Comparison of ENCODE assay signal across 9 mouse cellular contexts in the genomic region with DNA sequence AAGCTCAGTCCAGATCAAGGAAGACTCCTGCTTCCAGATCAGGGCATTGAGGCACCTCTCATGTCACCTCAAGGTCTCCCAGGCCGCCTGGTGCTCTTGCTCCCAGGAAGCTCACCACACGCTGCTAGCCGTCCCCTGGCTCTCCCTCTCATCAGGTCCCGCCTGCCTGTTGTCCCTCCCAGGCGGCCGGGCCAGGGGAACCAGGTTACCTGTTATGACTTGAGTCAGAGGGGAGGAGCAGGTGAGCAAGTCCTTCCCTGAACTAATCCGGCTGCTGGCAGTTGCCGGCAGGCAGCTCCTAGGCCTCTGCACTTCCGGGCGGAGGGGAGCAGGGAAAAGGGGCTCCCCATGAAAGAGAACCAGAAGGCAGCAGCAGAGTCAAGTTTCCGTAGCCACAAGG. TPM values are rescaled to one million over a fixed set of nuclear protein-coding genes. Genes with fewer than 3 reads are reported as not detected.
DNase-seq lines count a peak whose midpoint lies in the region; ATAC-seq and TF ChIP-seq lines count a peak whose summit lies in the region.
"Had no signal": no experiment of that assay in that cellular context is flagged by ENCODE, and none has a peak within 500 bp of the region (broad histone marks: within the 10 kb centered on the region; RNA-seq: fewer than 3 reads in every experiment).

No protein-coding gene starts in this region.

- peak overlapping the region; percentile 10; the same call in 1 of the 2 replicates for H3K4me3 ChIP-seq in G1E (ENCODE audit: low read depth, low read length)
- no peak overlapping the region for H3K4me3 ChIP-seq in embryonic fibroblast, embryonic 13.5 days (ENCODE audit: insufficient read depth, low read length)
- H3K4me3 ChIP-seq in kidney, postnatal 0 days (replicated peaks; ENCODE audit: low read depth, low read length) = peak overlapping the region; percentile 6; the same call in 1 of the 2 replicates
- no peak overlapping the region for H3K4me3 ChIP-seq in midbrain, postnatal 0 days (ENCODE audit: low read depth, low read length)
- H3K4me3 ChIP-seq in left cerebral cortex, adult 2 months = no peak overlapping the region
- H3K4me3 ChIP-seq: liver, embryonic 13.5 days had no signal

- H3K9me3 ChIP-seq in G1E (replicated peaks) = no peaks in the 10 kb centered on the region
- H3K9me3 ChIP-seq in kidney, postnatal 0 days (replicated peaks; ENCODE audit: low read length) = no peaks in the 10 kb centered on the region
- H3K9me3 ChIP-seq in midbrain, postnatal 0 days (ENCODE audit: low read length) = no peaks in the 10 kb centered on the region
- H3K9me3 ChIP-seq: liver, embryonic 13.5 days had no signal

- no peak for ATAC-seq in G1E (ENCODE audit: extremely low read depth, insufficient number of reproducible peaks, low FRiP score, poor library complexity, severe bottlenecking)
- ATAC-seq in kidney, postnatal 0 days (replicated peaks; ENCODE audit: low FRiP score, low read depth) = peak; percentile 41
- ATAC-seq in midbrain, postnatal 0 days (ENCODE audit: low FRiP score) = no peak
- no peak for ATAC-seq in erythroblast, adult 5-6 weeks (replicated peaks; ENCODE audit: low FRiP score, poor library complexity, severe bottlenecking)

- H3K36me3 ChIP-seq in G1E (replicated peaks) = no peaks in the 10 kb centered on the region
- no peaks in the 10 kb centered on the region for H3K36me3 ChIP-seq in kidney, postnatal 0 days (ENCODE audit: insufficient read depth, low read length)
- no peaks in the 10 kb centered on the region for H3K36me3 ChIP-seq in midbrain, postnatal 0 days (ENCODE audit: insufficient read depth, low read length)
- H3K36me3 ChIP-seq: liver, embryonic 13.5 days had no signal

- H3K4me1 ChIP-seq in G1E (ENCODE audit: insufficient read depth, low read depth, low read length) = peaks cover 35% of the 10 kb centered on the region
- H3K4me1 ChIP-seq in embryonic fibroblast, embryonic 13.5 days (ENCODE audit: control insufficient read depth, insufficient read depth, low read length) = peaks cover 21% of the 10 kb centered on the region
- peaks cover 33% of the 10 kb centered on the region for H3K4me1 ChIP-seq in kidney, postnatal 0 days (replicated peaks; ENCODE audit: insufficient read depth, low read length)
- peaks cover 11% of the 10 kb centered on the region for H3K4me1 ChIP-seq in midbrain, postnatal 0 days (ENCODE audit: insufficient read depth, low read length)

- 36% methylated on average over 11 of the region's 11 CpGs for WGBS in kidney, postnatal 0 days
- WGBS in midbrain, postnatal 0 days = 55% methylated on average over 11 of the region's 11 CpGs

- DNase-seq in G1E (ENCODE audit: low spot score) = no peak
- DNase-seq in kidney, postnatal 0 days (ENCODE audit: low spot score) = peak; percentile 48
- DNase-seq in midbrain, postnatal 0 days (ENCODE audit: low spot score) = no peak
- DNase-seq in left cerebral cortex, postnatal 4 days = no peak
- no peak for DNase-seq in heart, adult 18-20 months
- DNase-seq in left cerebral cortex, adult 2 months (ENCODE audit: extremely low spot score in 1 of 2, low spot score in 2 of 2) = no peak
- DNase-seq: liver, embryonic 13.5 days had no signal

- peak overlapping the region; percentile 40; the same call in 1 of the 2 replicates for H3K9ac ChIP-seq in kidney, postnatal 0 days (ENCODE audit: low read depth, low read length)
- no peak overlapping the region for H3K9ac ChIP-seq in midbrain, postnatal 0 days (replicated peaks; ENCODE audit: low read length, poor library complexity, severe bottlenecking)
- H3K9ac ChIP-seq: liver, embryonic 13.5 days had no signal

- H3K4me2 ChIP-seq in kidney, postnatal 0 days (ENCODE audit: low read length) = peak overlapping the region; percentile 46
- 0 out of 2 replicates have a peak overlapping the region, but pooled peaks have one; percentile 7 for H3K4me2 ChIP-seq in midbrain, postnatal 0 days (ENCODE audit: low read depth, low read length, poor library complexity, severe bottlenecking)
- H3K4me2 ChIP-seq: liver, embryonic 13.5 days had no signal

- intact Hi-C loops in left cerebral cortex, postnatal 4 days (cut with DNase I) = no loop called here
- intact Hi-C loops in left cerebral cortex, adult 2 months (cut with DNase I) = no loop called here

- peaks cover 97% of the 10 kb centered on the region for H3K27me3 ChIP-seq in G1E (ENCODE audit: insufficient read depth, low read length)
- no peaks in the 10 kb centered on the region for H3K27me3 ChIP-seq in kidney, postnatal 0 days (ENCODE audit: insufficient read depth, low read length)
- no peaks in the 10 kb centered on the region for H3K27me3 ChIP-seq in midbrain, postnatal 0 days (ENCODE audit: insufficient read depth, low read length)

- TF ChIP-seq CTCF in G1E (IDR thresholded peaks at IDR 0.05; ENCODE audit: low read depth, low read length) = no peak
- TF ChIP-seq CTCF in embryonic fibroblast, embryonic 13.5 days (IDR thresholded peaks at IDR 0.05; ENCODE audit: borderline replicate concordance, insufficient read depth, low read length) = no peak
- TF ChIP-seq CTCF in kidney, postnatal 0 days (IDR thresholded peaks at IDR 0.05; ENCODE audit: low read depth) = no peak
- no peak for TF ChIP-seq CTCF in midbrain, postnatal 0 days (IDR thresholded peaks at IDR 0.05)
- no peak for TF ChIP-seq CTCF in left cerebral cortex, adult 2 months (IDR thresholded peaks at IDR 0.05)

- H3K27ac ChIP-seq in embryonic fibroblast, embryonic 13.5 days (ENCODE audit: insufficient read depth, low read length) = peak overlapping the region; percentile 9; the same call in 1 of the 2 replicates
- H3K27ac ChIP-seq in kidney, postnatal 0 days = peak overlapping the region; percentile 87
- no peak overlapping the region for H3K27ac ChIP-seq in midbrain, postnatal 0 days (ENCODE audit: low read depth, low read length)
- H3K27ac ChIP-seq in left cerebral cortex, adult 2 months = no peak overlapping the region
- H3K27ac ChIP-seq: liver, embryonic 13.5 days had no signal

- TF ChIP-seq POLR2A in embryonic fibroblast, embryonic 13.5 days (IDR thresholded peaks at IDR 0.05; ENCODE audit: low read depth, low read length) = no peak

RNA-seq across cellular contexts. Expression of gene Inava, which starts 3.9 kb away (rescaled TPM):
- total RNA-seq in G1E (2014; fragmentation: Nextera tagmentation) = not detected in 2 replicates
- 0.11 and 0.17 TPM in 2 replicates for total RNA-seq in G1E (2017)
- 0.13 and 0.21 TPM in 2 replicates for polyA plus RNA-seq in G1E (2012)
- polyA plus RNA-seq in embryonic fibroblast, embryonic 13.5 days (2011; ENCODE audit: insufficient read length, low read depth, missing spikeins) = 4.1 and 5.0 TPM in 2 replicates
- 13.3 and 15.9 TPM in 2 replicates for polyA plus RNA-seq in kidney, postnatal 0 days (2015; fragmentation: Nextera tagmentation; extraction: Ambion mirVana)
- 4.1 and 5.2 TPM in 2 replicates for total RNA-seq in midbrain, postnatal 0 days (2014; rRNA removed)
- polyA plus RNA-seq in midbrain, postnatal 0 days (2015; fragmentation: Nextera tagmentation; extraction: Ambion mirVana) = 1.4 and 2.2 TPM in 2 replicates
- 1 to 10 TPM; 4.8 to 5.9 TPM for total RNA-seq in left cerebral cortex, postnatal 4 days (2021)
- not detected in 2 replicates for total RNA-seq in erythroblast, adult 5-6 weeks (2015; ENCODE audit: low replicate concordance)
- not detected in 2 replicates for total RNA-seq in erythroblast, adult 5-6 weeks (2017; ENCODE audit: low replicate concordance)
- not detected for total RNA-seq in heart, adult 18-20 months (2021)
- total RNA-seq in left cerebral cortex, adult 2 months (2021) = 1 to 10 TPM; 2.2 to 3.0 TPM

RNA-seq across cellular contexts. Expression of gene Mroh3, which starts 17.6 kb away (rescaled TPM):
- total RNA-seq in G1E (2014; fragmentation: Nextera tagmentation) (not detected in 2 replicates), G1E (2017) (0.27 TPM in 1 of 2 replicates, not detected in the other)
- not detected in 2 replicates for polyA plus RNA-seq in G1E (2012)
- polyA plus RNA-seq in embryonic fibroblast, embryonic 13.5 days (2011; ENCODE audit: insufficient read length, low read depth, missing spikeins) = 0.45 and 1.2 TPM in 2 replicates
- not detected in 2 replicates for polyA plus RNA-seq in kidney, postnatal 0 days (2015; fragmentation: Nextera tagmentation; extraction: Ambion mirVana)
- total RNA-seq in midbrain, postnatal 0 days (2014; rRNA removed) = 0.27 TPM in 1 of 2 replicates, not detected in the other
- polyA plus RNA-seq in midbrain, postnatal 0 days (2015; fragmentation: Nextera tagmentation; extraction: Ambion mirVana) = not detected in 2 replicates
- 1 to 10 TPM; 1.0 to 1.2 TPM for total RNA-seq in left cerebral cortex, postnatal 4 days (2021)
- total RNA-seq in erythroblast, adult 5-6 weeks (2015; ENCODE audit: low replicate concordance) = not detected in 2 replicates
- total RNA-seq in erythroblast, adult 5-6 weeks (2017; ENCODE audit: low replicate concordance) = 0.42 TPM in 1 of 2 replicates, not detected in the other
- total RNA-seq in heart, adult 18-20 months (2021) = not detected
- 1 to 10 TPM; 1.2 to 1.8 TPM for total RNA-seq in left cerebral cortex, adult 2 months (2021)
- polyA plus RNA-seq: liver, embryonic 13.5 days had no signal

RNA-seq across cellular contexts. Expression of gene Gpr25, which starts 30.5 kb away (rescaled TPM):
- total RNA-seq in G1E (2014; fragmentation: Nextera tagmentation) (not detected in 2 replicates), G1E (2017) (not detected in 2 replicates)
- polyA plus RNA-seq in G1E (2012) = not detected in 2 replicates
- not detected in 2 replicates for polyA plus RNA-seq in embryonic fibroblast, embryonic 13.5 days (2011; ENCODE audit: insufficient read length, low read depth, missing spikeins)
- not detected in 2 replicates for polyA plus RNA-seq in kidney, postnatal 0 days (2015; fragmentation: Nextera tagmentation; extraction: Ambion mirVana)
- total RNA-seq in midbrain, postnatal 0 days (2014; rRNA removed) = 1.3 and 2.8 TPM in 2 replicates
- polyA plus RNA-seq in midbrain, postnatal 0 days (2015; fragmentation: Nextera tagmentation; extraction: Ambion mirVana) = 1.7 and 2.1 TPM in 2 replicates
- total RNA-seq in left cerebral cortex, postnatal 4 days (2021) = 10 to 100 TPM; 10.2 to 11.5 TPM
- total RNA-seq in erythroblast, adult 5-6 weeks (2015; ENCODE audit: low replicate concordance) = not detected in 2 replicates
- not detected in 2 replicates for total RNA-seq in erythroblast, adult 5-6 weeks (2017; ENCODE audit: low replicate concordance)
- total RNA-seq in heart, adult 18-20 months (2021) = not detected
- 1 to 10 TPM; 5.6 to 6.3 TPM for total RNA-seq in left cerebral cortex, adult 2 months (2021)
- polyA plus RNA-seq: liver, embryonic 13.5 days had no signal

Comparison
In these comparisons a context has a peak if more than half of its experiments do, and no peak if none do; other contexts are left out.
1. H3K4me3 ChIP-seq: peak in G1E (single experiment) and kidney, postnatal 0 days (single experiment); none in embryonic fibroblast, embryonic 13.5 days (single experiment), midbrain, postnatal 0 days (single experiment) and left cerebral cortex, adult 2 months (single experiment).
2. H3K27ac ChIP-seq: peak in embryonic fibroblast, embryonic 13.5 days (single experiment) and kidney, postnatal 0 days (single experiment); none in midbrain, postnatal 0 days (single experiment) and left cerebral cortex, adult 2 months (single experiment).